Mouse (Mus musculus) midbrain, embryonic 14.5 days (tissue): ENCODE measurements around the gene Epx. TPM values are rescaled to one million over a fixed set of nuclear protein-coding genes. Genes with fewer than 3 reads are reported as not detected.
A peak's percentile ranks its signal among the peaks of the same experiment; 100 is the strongest.

Experiments used
- ATAC-seq: fragments of 200-750 bp; cut with Nextera tagmentation; 2 replicates; pipeline ENCODE4 v1.8.0; 2017; ENCODE audit warnings: moderate number of reproducible peaks, moderate library complexity; ENCODE audit not compliant: low FRiP score, low TSS enrichment
- DNase-seq: peaks from one replicate; pipeline ENCODE4 v3.0.0-alpha.2; 2015
- H3K27ac ChIP-seq: fragments of 300-500 bp; sonication (generic); replicated peaks from 2 replicates; pipeline ENCODE4 v1.5.1; 2014; ENCODE audit warnings: mild to moderate bottlenecking, low read depth, low read length, moderate library complexity
- H3K27me3 ChIP-seq: fragments of 300-500 bp; sonication (generic); 2 replicates; pipeline ENCODE4 v1.6.1; 2014; ENCODE audit warnings: low read length, control low read depth, mixed read lengths; ENCODE audit not compliant: control insufficient read depth, insufficient read depth
- H3K36me3 ChIP-seq: fragments of 300-500 bp; sonication (generic); 2 replicates; pipeline ENCODE4 v1.6.1; 2014; ENCODE audit warnings: low read length, control low read depth; ENCODE audit not compliant: control insufficient read depth, insufficient read depth
- H3K4me1 ChIP-seq: fragments of 300-500 bp; sonication (generic); 2 replicates; pipeline ENCODE4 v1.6.1; 2014; ENCODE audit warnings: mild to moderate bottlenecking, antibody characterized with exemption, low read length, control low read depth; ENCODE audit not compliant: control insufficient read depth, insufficient read depth
- H3K4me2 ChIP-seq: fragments of 300-500 bp; sonication (generic); 2 replicates; pipeline ENCODE4 v1.6.1; 2014; ENCODE audit warnings: mild to moderate bottlenecking, low read length, moderate library complexity
- H3K4me3 ChIP-seq: fragments of 300-500 bp; sonication (generic); replicated peaks from 2 replicates; pipeline ENCODE4 v1.5.1; 2014; ENCODE audit warnings: low read depth, low read length
- H3K9ac ChIP-seq: fragments of 300-500 bp; sonication (generic); replicated peaks from 2 replicates; pipeline ENCODE4 v1.6.1; 2014; ENCODE audit warnings: mild to moderate bottlenecking, low read length, moderate library complexity
- H3K9me3 ChIP-seq: fragments of 300-500 bp; sonication (generic); 2 replicates; pipeline ENCODE4 v1.6.1; 2016; ENCODE audit warnings: low read length, control low read depth, mixed read lengths; ENCODE audit not compliant: control insufficient read depth
- WGBS: fragments of 180-500 bp; shearing (Covaris S2); extraction: QIAGEN DNeasy Blood & Tissue Kit; methylation state at CpG from one replicate; pipeline ENCODE4 v1.1.7; 2014; 5-methylcytosine and 5-hydroxymethylcytosine counted together
- polyA plus RNA-seq: library from polyadenylated mRNA; unstranded; fragments of >200 nt; fragmentation: Nextera tagmentation; extraction: Ambion mirVana; gene quantifications from 2 replicates; pipeline ENCODE4 v1.2.1, GENCODE M21; 2014

The Epx gene
- 0.22 TPM in 1 of 2 replicates, not detected in the other for polyA plus RNA-seq

DNA sequence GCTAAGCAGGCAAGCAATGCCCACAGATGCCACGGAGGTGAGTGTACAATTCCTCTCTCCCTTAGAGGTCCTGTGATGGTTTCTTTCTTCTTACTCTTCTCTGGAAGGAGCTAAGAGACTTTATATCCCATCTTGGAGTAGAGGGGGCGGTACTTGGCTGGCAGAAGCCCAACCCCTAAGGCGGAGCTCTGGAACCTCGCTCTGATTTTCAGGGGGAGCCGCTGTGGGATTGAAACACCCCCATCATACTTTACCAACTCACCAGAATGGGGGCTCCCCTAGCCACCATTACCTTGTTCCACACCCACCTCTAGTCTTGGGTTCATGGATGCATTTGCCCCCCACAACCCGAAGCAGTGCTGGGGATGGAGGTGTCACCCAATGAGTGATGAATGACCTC, at the start of gene Epx:
Gene Epx, minus strand, starts transcription at position 101 of the 400 bp plus-strand sequence.
- Histone ChIP-seq H3K27ac (no peak within 1 kb of the TSS), H3K36me3 (no peaks in the 10 kb centered on the region), H3K27me3 (no peaks in the 10 kb centered on the region), H3K4me2 (no peak within 1 kb of the TSS), H3K4me1 (no peaks in the 10 kb centered on the region), H3K9ac (no peak within 1 kb of the TSS), H3K4me3 (no peak within 1 kb of the TSS), H3K9me3 (no peaks in the 10 kb centered on the region)
- ATAC-seq: no peak
- DNase-seq: no peak
- WGBS: 84% methylated on average over 6 of the region's 6 CpGs

DNA sequence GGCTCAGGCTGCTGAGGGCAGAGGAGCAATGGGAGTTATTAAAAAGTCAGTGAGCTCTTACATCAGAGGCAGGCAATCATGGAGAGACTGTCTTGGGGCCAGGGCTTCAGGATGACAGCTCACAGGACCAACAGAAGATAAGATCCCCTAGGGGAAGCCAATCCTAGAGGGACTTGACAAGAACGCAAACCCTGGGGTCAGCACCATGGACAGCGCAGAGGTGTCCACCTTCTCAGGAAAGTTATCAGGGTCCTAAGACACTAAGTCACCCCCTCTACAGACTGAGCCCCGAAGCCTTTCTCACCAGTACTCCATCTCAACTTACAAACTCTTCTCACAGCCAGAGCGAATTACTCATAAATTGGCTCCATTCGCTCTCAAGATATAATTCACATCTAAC, 45.6 kb upstream of the Epx start, which contains the start of gene Olfr464:
Gene Olfr464, minus strand, starts transcription at position 2 of the 400 bp plus-strand sequence.
- no peak for ATAC-seq
- H3K9me3 ChIP-seq: 0 out of 2 replicates have a peak, but pooled peaks cover 4% of the 10 kb centered on the region
- H3K36me3 ChIP-seq: no peaks in the 10 kb centered on the region
- H3K27ac ChIP-seq: no peak within 1 kb of the TSS
- no peak within 1 kb of the TSS for H3K4me2 ChIP-seq
- H3K9ac ChIP-seq: no peak within 1 kb of the TSS
- no peaks in the 10 kb centered on the region for H3K4me1 ChIP-seq
- no peaks in the 10 kb centered on the region for H3K27me3 ChIP-seq
- 37% methylated on average over 5 of the region's 5 CpGs for WGBS
- no peak within 1 kb of the TSS for H3K4me3 ChIP-seq
- DNase-seq: peak; percentile 8

DNA sequence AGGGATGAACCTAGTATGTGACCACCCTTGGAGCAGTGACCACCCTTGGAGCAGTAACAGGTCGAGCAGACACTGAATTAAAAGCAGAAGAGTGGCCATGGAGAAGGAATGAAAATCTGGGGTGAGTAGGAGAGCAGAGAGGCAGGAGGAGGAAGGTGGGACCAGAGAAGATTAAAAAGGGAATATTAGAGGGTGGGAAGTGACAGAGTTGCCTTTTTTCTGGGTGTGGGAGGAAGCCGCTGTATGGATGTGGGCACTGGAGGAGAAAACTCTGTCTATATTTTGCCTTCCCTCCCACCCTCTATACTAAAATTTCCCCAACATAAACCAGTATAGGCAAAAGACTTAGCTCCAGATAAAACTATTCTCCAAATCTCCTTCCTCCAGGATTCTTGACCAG, 45.0 kb upstream of the Epx start:
- ATAC-seq (no peak), DNase-seq (no peak)
- Histone ChIP-seq H3K4me3 (no peak overlapping the region), H3K4me1 (no peaks in the 10 kb centered on the region), H3K9ac (no peak overlapping the region), H3K36me3 (no peaks in the 10 kb centered on the region), H3K27me3 (no peaks in the 10 kb centered on the region), H3K4me2 (no peak overlapping the region), H3K27ac (no peak overlapping the region), H3K9me3 (0 out of 2 replicates have a peak, but pooled peaks cover 4% of the 10 kb centered on the region)
- WGBS: 64% methylated on average over 2 of the region's 2 CpGs

DNA sequence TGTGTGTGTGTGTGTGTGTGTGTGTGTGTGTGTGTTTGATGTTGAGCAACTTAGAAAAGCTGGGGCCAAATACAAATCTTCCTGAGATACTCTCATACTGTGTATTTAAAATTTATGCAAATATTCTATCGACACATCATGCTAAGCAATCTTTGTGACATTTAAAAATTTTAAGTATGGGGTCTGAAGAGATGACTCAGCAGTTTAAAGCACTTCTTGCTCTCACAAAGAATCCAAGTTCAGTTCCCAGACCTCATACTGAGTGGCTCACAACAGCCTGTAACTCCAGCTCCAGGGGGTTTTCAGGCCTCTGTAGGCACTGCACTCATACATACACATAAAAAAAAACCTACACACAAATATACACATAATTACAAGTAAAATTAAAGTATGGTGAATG, 40.7 kb upstream of the Epx start:
- no peak overlapping the region for H3K4me2 ChIP-seq
- DNase-seq (no peak), ATAC-seq (no peak)
- no peaks in the 10 kb centered on the region for H3K4me1 ChIP-seq
- no peak overlapping the region for H3K4me3 ChIP-seq
- H3K27ac ChIP-seq: no peak overlapping the region
- no peaks in the 10 kb centered on the region for H3K36me3 ChIP-seq
- H3K27me3 ChIP-seq: no peaks in the 10 kb centered on the region
- H3K9ac ChIP-seq: no peak overlapping the region
- WGBS: 88% methylated on average over 1 of the region's 1 CpGs
- H3K9me3 ChIP-seq: no peaks in the 10 kb centered on the region

DNA sequence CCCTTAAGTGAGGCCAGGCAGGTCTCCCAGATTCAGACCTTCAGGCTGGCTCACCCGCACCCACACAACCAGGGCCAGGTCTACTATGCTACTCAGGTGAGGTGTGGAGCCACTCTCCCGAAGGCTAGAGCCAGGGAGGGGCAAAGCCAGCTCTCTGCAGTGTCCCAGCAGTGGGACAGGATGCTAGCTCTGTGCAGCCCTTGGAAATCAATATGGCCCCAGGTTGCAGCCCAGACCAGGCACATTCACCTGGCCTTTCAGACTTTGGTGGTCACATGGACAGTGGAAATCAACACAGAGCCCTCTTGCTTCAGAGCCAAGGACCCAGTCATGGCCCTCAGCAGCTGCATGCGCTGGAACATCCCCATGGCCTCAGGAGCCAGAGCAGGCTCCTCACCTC, 29.0 kb upstream of the Epx start:
- Histone ChIP-seq H3K27me3 (no peaks in the 10 kb centered on the region), H3K36me3 (no peaks in the 10 kb centered on the region), H3K4me3 (no peak overlapping the region), H3K4me1 (no peaks in the 10 kb centered on the region), H3K4me2 (no peak overlapping the region), H3K27ac (no peak overlapping the region), H3K9me3 (no peaks in the 10 kb centered on the region), H3K9ac (no peak overlapping the region)
- 84% methylated on average over 3 of the region's 3 CpGs for WGBS
- DNase-seq (no peak), ATAC-seq (no peak)

DNA sequence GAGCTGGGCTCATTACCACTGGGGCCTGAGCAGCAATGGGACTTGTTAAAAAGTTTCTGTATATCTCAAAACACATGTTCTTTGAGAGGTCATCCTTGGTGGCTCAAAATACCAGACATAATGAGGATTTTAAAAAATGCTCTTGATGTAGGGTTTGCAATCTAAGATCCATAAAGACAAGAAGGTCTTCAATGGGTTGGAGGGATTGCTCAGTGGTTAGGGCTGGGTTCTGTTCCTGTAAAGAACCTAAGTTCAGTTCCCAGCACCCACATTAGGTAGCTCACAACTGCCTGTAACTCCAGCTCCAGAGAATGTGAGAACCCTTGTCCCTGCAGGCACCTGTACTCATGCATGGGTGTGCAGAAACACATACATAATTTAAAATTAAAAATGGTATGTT, 22.0 kb upstream of the Epx start, which contains the start of gene Olfr463:
Gene Olfr463, minus strand, starts transcription at position 101 of the 400 bp plus-strand sequence.
- Histone ChIP-seq H3K4me3 (no peak within 1 kb of the TSS), H3K9me3 (no peaks in the 10 kb centered on the region), H3K27ac (no peak within 1 kb of the TSS), H3K36me3 (no peaks in the 10 kb centered on the region), H3K27me3 (no peaks in the 10 kb centered on the region), H3K4me1 (no peaks in the 10 kb centered on the region), H3K9ac (no peak within 1 kb of the TSS), H3K4me2 (no peak within 1 kb of the TSS)
- ATAC-seq (no peak), DNase-seq (no peak)

DNA sequence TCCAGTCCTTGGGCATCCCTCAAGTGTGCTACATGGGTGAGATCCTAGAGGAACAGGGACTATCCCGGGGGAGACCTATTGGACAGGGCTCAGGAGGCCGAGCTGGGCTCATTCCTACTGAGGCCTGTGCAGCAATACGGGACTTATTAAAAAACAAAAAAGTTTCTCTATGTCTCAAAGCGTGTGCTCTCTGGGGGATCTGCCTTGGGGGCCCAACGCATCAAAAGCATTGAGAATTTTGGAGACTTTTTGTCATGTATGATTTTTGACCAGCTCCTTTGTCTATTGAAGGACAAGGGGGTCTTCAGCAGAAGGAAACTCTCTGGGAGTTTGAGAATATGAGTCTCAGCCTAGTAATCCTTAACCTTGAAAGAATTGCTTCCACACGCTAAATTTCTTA, 16.8 kb upstream of the Epx start, which contains the start of gene Olfr462:
Gene Olfr462, minus strand, starts transcription at position 101 of the 400 bp plus-strand sequence.
- ATAC-seq: no peak

DNA sequence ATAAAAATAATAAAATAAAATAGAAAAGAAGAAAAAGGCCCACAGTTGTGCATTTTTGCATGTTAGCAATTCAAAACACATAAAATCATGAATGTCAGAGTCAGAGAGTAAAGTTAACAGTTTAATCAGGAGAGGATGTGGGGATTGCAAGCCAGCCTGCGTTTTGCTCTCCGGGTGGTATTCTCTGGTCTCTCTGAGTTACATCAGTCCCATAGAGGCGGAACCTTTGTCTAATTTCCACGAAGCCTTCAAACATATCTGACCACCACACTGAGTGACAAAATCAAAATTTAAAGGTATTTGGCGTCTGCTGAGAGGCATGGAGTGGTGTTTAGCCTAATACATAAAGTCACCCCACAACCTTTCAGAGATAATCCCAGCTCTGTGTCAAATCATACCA, 9.5 kb upstream of the Epx start:
- no peak overlapping the region for H3K4me2 ChIP-seq
- WGBS: 84% methylated on average over 5 of the region's 5 CpGs
- no peak overlapping the region for H3K27ac ChIP-seq
- H3K9ac ChIP-seq: no peak overlapping the region
- no peaks in the 10 kb centered on the region for H3K27me3 ChIP-seq
- no peak overlapping the region for H3K4me3 ChIP-seq
- ATAC-seq (no peak), DNase-seq (no peak)
- H3K36me3 ChIP-seq: no peaks in the 10 kb centered on the region
- H3K4me1 ChIP-seq: no peaks in the 10 kb centered on the region
- no peaks in the 10 kb centered on the region for H3K9me3 ChIP-seq

More for the DNA sequence above, 16.8 kb upstream of the Epx start, which contains the start of gene Olfr462:
- Histone ChIP-seq H3K4me3 (no peak within 1 kb of the TSS), H3K4me1 (no peaks in the 10 kb centered on the region), H3K36me3 (no peaks in the 10 kb centered on the region), H3K27ac (no peak within 1 kb of the TSS), H3K9ac (no peak within 1 kb of the TSS), H3K9me3 (no peaks in the 10 kb centered on the region), H3K4me2 (no peak within 1 kb of the TSS), H3K27me3 (no peaks in the 10 kb centered on the region)
- 92% methylated on average over 6 of the region's 6 CpGs for WGBS
- no peak for DNase-seq

DNA sequence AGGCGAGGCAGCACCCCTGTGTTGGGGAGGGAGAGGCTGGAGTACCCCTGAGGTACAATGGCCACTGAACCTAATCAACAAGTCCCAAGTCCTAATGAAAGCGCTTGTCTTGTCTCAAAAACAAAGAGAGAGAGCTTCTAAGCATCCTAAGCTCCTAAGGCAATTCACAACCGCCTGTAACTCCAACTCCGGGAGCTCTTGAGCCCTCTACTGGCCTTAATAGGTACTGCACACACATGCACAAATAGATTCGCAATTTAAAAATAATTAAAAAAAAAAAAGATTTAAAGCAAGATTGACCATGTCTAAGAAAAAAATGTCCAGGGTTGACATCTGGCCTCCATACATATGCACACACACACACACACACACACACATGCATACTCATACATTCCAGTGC, 8.2 kb upstream of the Epx start:
- Histone ChIP-seq H3K27me3 (no peaks in the 10 kb centered on the region), H3K4me2 (no peak overlapping the region), H3K36me3 (no peaks in the 10 kb centered on the region), H3K27ac (no peak overlapping the region), H3K4me3 (no peak overlapping the region), H3K4me1 (no peaks in the 10 kb centered on the region), H3K9ac (no peak overlapping the region), H3K9me3 (no peaks in the 10 kb centered on the region)
- no peak for ATAC-seq
- WGBS: 49% methylated on average over 5 of the region's 5 CpGs
- DNase-seq: peak; percentile 51
